Mouse (Mus musculus) forebrain, embryonic 14.5 days (tissue): ENCODE data around the gene Nrf1. TPM values are rescaled to one million over a fixed set of nuclear protein-coding genes. Genes with fewer than 3 reads are reported as not detected.
A peak's percentile ranks its signal among the peaks of the same experiment; 100 is the strongest.

Source experiments
- ATAC-seq: fragments of 200-750 bp; cut with Nextera tagmentation; 2 replicates; pipeline ENCODE4 v1.8.0; 2017; ENCODE audit warnings: mild to moderate bottlenecking, moderate library complexity
- DNase-seq: peaks from one replicate; pipeline ENCODE4 v3.0.0-alpha.2; 2015; ENCODE audit warnings: low spot score
- H3K27ac ChIP-seq: fragments of 300-500 bp; sonication (generic); 2 replicates; pipeline ENCODE4 v1.5.1; 2014; ENCODE audit warnings: low read depth, mild to moderate bottlenecking, control low read depth, low read length, moderate library complexity
- H3K27me3 ChIP-seq: fragments of 300-500 bp; sonication (generic); replicated peaks from 2 replicates; pipeline ENCODE4 v1.6.1; 2014; ENCODE audit warnings: low read length, control low read depth, mixed read lengths; ENCODE audit not compliant: control insufficient read depth, insufficient read depth
- H3K36me3 ChIP-seq: fragments of 300-500 bp; sonication (generic); 2 replicates; pipeline ENCODE4 v1.6.1; 2014; ENCODE audit warnings: low read length, control low read depth; ENCODE audit not compliant: control insufficient read depth, insufficient read depth
- H3K4me1 ChIP-seq: fragments of 300-500 bp; sonication (generic); 2 replicates; pipeline ENCODE4 v1.6.1; 2014; ENCODE audit warnings: antibody characterized with exemption, low read length, control low read depth; ENCODE audit not compliant: control insufficient read depth, insufficient read depth
- H3K4me2 ChIP-seq: fragments of 300-500 bp; sonication (generic); 2 replicates; pipeline ENCODE4 v1.6.1; 2014; ENCODE audit warnings: mild to moderate bottlenecking, control low read depth, low read length
- H3K4me3 ChIP-seq: fragments of 300-500 bp; sonication (generic); 2 replicates; pipeline ENCODE4 v1.5.1; 2014; ENCODE audit warnings: low read depth, low read length, control low read depth
- H3K9ac ChIP-seq: fragments of 300-500 bp; sonication (generic); 2 replicates; pipeline ENCODE4 v1.6.1; 2014; ENCODE audit warnings: mild to moderate bottlenecking, low read length, control low read depth, moderate library complexity
- H3K9me3 ChIP-seq: fragments of 300-500 bp; sonication (generic); replicated peaks from 2 replicates; pipeline ENCODE4 v1.6.1; 2016; ENCODE audit warnings: low read length, control low read depth, mixed read lengths; ENCODE audit not compliant: control insufficient read depth
- WGBS: fragments of 180-500 bp; shearing (Covaris S2); extraction: QIAGEN DNeasy Blood & Tissue Kit; methylation state at CpG from one replicate; pipeline ENCODE4 v1.1.7; 2014; 5-methylcytosine and 5-hydroxymethylcytosine counted together
- polyA plus RNA-seq: library from polyadenylated mRNA; unstranded; fragments of >200 nt; fragmentation: Nextera tagmentation; extraction: Ambion mirVana; gene quantifications from 2 replicates; pipeline ENCODE4 v1.2.1, GENCODE M21; 2014

The Nrf1 gene
- polyA plus RNA-seq, 1 experiment from 2014 or later, result 48.7 TPM

DNA sequence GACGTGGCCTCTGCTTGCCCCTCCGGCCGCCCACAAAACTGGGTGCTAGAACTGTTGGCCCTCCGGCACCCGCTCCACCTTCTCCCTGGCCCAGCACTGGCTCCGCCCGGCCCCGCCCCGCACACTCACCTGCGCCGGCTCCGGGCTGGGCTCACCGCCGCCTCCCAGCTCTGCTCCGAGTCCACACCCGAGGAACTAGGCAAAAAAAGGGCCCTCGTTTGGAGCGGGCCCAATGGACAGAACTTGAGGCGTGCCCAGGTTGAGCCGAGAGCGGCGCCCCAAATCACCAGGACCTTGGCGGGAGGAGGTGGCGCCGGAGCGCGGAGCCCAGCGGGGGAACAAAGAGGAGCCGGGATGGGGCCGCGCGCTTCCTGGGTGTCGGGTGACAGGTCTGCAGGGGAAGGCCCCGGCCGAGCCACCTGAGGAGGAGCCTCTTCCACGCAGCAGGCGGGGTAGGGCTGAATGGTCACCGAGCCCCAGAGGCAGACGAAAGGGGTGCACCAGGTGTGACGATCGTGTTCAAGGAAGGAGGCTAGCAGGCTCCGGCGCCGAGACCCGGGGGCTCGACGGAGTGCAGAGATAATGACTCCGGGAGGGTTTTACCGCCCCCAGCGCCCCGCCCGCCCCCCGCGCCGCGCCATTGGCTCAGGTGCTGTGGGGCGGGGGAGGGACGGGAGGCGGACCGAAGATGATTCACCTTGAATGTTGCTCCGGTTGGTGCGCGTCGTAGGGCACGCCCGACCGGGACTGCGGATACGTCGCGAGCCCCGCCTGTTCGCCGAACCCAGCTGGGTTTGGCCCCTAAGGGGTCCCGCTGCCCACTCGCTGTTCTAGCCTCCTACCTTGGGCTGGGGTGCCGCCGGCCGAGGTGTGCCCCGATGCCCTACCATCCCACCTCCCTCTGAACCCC, 126.0 kb downstream of the Nrf1 start:
- Histone ChIP-seq H3K4me3 (peak overlapping the region; percentile 19), H3K36me3 (no peaks in the 10 kb centered on the region), H3K27ac (no peak overlapping the region), H3K9me3 (peaks cover 1% of the 10 kb centered on the region; the same call in 1 of the 2 replicates), H3K4me1 (peaks cover 7% of the 10 kb centered on the region; the same call in 1 of the 2 replicates), H3K4me2 (peak overlapping the region; percentile 36), H3K27me3 (peaks cover 89% of the 10 kb centered on the region), H3K9ac (no peak overlapping the region)
- no peak for DNase-seq
- under 1% methylated on average over 77 of the region's 80 CpGs for WGBS
- no peak; the same call in 1 of the 2 replicates for ATAC-seq

DNA sequence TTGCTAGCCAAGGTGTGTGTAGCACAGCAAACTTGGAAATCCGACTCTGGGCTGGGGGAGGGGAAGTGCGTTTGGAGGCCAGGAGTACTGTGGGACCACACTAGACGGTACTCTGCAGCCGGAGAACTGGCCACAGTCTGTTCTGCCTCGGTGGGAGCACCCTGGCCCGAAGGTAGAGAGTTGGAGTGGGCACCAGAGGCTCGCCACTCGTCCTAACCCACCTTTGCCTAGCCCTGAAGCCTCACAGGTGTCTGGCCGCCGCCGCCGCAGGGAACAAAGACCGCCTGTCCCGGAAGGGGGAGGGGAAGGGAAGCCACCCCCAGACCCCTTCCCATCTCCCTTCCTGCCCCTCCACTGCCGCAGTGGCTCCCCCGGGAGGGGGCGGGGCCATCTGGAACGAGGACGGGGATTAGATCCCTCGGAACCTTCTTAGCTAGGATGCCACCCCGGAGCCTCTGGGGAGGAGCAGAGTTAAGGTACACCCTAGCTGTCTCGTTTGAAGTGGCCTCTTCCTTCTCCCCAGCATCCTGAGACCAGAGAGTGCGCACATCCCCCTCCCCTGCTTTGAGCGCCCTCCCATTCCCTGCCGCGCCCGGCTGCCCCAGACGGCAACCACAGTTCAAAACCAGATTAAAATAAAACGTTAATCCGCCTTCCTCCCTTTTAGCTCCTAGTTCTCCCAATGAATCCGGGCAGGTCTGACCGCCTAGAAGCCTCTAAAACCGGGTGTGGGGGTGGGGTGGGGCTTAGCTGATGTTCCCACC, 126.9 kb downstream of the Nrf1 start:
- Histone ChIP-seq H3K4me3 (peak overlapping the region; percentile 19; the same call in 1 of the 2 replicates), H3K9me3 (peaks cover 4% of the 10 kb centered on the region; the same call in 1 of the 2 replicates), H3K9ac (no peak overlapping the region), H3K36me3 (no peaks in the 10 kb centered on the region), H3K4me1 (peaks cover 7% of the 10 kb centered on the region; the same call in 1 of the 2 replicates), H3K4me2 (peak overlapping the region; percentile 36), H3K27me3 (peaks cover 97% of the 10 kb centered on the region), H3K27ac (no peak overlapping the region)
- DNase-seq (no peak), ATAC-seq (no peak)
- under 1% methylated on average over 32 of the region's 33 CpGs for WGBS

DNA sequence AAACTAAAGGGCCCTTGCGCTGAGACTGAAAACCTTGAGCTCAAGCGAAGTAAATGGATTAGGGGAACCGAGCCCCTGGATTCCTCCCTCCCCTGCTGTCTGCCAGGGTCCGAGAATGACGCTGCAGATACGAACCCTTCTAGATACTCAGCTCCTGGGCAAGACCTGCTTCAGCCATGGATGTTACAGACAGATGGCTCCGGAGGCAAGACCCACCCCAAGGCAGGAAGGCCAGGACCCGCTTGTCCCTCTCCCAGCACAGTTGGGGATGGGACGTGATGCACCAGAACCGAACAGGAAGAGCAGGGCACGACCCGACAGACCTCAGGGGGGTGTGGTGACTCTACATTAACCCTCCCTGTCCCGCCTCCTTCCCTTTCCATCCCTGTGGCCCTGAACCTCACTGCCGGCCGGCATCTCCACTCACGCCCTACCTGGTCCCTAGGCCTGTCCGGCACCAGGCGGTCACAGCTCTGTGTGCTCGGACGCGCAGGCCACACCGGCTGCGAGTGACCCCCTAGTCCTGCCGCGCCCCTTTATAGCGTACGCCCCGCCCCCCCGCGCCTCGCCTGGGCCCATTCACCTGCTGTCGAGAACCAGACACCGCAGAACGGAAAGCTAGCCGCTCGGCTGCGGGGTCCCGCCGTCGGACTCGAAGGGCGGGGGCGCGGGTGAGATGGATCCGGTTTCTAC, 127.6 kb downstream of the Nrf1 start:
- Histone ChIP-seq H3K9me3 (peaks cover 4% of the 10 kb centered on the region; the same call in 1 of the 2 replicates), H3K36me3 (no peaks in the 10 kb centered on the region), H3K4me3 (peak overlapping the region; percentile 13), H3K27me3 (peaks cover 97% of the 10 kb centered on the region), H3K4me1 (peaks cover 7% of the 10 kb centered on the region; the same call in 1 of the 2 replicates), H3K9ac (0 out of 2 replicates have a peak overlapping the region, but pooled peaks have one; percentile 25), H3K4me2 (peak overlapping the region; percentile 29), H3K27ac (no peak overlapping the region)
- under 1% methylated on average over 44 of the region's 45 CpGs for WGBS
- ATAC-seq (no peak), DNase-seq (no peak)

DNA sequence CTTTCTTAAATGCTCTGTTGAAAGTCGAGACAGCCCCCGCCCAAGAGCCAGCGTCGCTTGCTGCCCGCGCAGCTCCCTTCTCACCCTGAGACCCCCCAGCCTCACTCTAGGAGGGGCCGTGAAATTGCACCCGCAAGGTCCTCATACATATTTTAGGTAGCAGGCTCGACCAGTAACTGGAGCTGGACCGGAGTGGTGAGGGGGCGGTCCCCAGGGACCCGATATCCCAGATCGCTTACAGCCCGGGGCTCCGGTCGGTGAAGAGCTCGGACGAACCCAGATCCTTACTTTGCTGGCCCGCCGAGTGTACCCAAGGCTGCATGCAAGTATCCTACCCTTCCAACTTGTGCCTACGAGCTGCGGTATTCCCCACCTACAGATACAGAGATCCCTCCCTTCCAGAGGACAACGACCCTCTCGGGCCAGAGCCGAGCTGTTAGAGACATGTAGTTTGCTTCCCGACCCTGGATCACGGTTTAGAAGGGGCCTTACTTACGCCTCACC, 128.2 kb downstream of the Nrf1 start:
- Histone ChIP-seq H3K4me3 (peak overlapping the region; percentile 13), H3K4me2 (peak overlapping the region; percentile 29), H3K36me3 (no peaks in the 10 kb centered on the region), H3K4me1 (peaks cover 7% of the 10 kb centered on the region; the same call in 1 of the 2 replicates), H3K9ac (no peak overlapping the region), H3K9me3 (peaks cover 4% of the 10 kb centered on the region; the same call in 1 of the 2 replicates), H3K27ac (no peak overlapping the region), H3K27me3 (peaks cover 97% of the 10 kb centered on the region)
- ATAC-seq, result no peak; the same call in 1 of the 2 replicates
- DNase-seq, result no peak
- WGBS, result under 1% methylated on average over 27 of the region's 28 CpGs

DNA sequence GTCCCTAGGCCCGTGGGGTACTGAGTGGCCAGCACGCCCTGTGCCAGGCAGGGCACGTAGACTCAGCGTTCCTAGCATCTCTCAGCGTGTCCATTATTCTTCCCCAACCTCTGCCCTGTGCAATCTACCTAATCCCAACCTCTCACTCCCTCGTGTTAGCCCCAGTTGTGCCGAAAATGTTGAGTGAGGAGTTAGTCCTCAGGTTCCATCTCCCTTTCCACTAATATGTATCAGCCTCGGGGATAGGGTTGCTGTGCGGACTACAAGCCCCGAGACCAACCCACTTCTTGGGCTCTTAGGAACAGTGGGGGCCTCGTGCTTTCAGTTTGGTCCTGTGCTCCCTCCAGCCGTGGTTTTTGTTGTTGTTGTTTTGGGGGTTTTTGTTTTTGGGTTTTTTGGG, 128.7 kb downstream of the Nrf1 start:
- DNase-seq, result no peak
- no peak overlapping the region for H3K27ac ChIP-seq
- peaks cover 7% of the 10 kb centered on the region; the same call in 1 of the 2 replicates for H3K4me1 ChIP-seq
- H3K4me2 ChIP-seq, result no peak overlapping the region
- no peak for ATAC-seq
- peaks cover 4% of the 10 kb centered on the region; the same call in 1 of the 2 replicates for H3K9me3 ChIP-seq
- 2% methylated on average over 12 of the region's 12 CpGs for WGBS
- H3K27me3 ChIP-seq, result peaks cover 97% of the 10 kb centered on the region
- no peaks in the 10 kb centered on the region for H3K36me3 ChIP-seq
- no peak overlapping the region for H3K4me3 ChIP-seq
- no peak overlapping the region for H3K9ac ChIP-seq

DNA sequence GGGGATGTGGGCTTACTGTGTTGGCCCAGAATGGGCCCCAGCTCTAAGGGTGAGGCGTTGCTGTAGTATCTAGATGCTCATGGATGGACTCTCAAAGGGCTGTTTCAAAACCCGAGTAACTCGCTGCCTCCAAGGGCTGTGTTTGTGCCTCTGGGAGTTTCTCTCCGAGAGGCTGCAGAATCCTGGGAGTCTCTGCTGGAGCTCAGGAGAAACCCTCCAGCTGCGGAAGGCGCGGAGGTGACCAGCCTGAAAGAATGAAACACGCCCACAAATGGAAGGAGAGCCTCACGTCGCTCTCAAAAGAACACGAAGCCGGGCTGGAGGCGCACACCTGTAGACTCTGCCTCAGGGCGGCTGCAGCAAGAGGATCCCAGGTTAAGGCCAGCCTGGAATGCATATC, 129.5 kb downstream of the Nrf1 start:
- H3K9ac ChIP-seq, result no peak overlapping the region
- peaks cover 7% of the 10 kb centered on the region; the same call in 1 of the 2 replicates for H3K4me1 ChIP-seq
- WGBS, result 2% methylated on average over 14 of the region's 14 CpGs
- peaks cover 90% of the 10 kb centered on the region for H3K27me3 ChIP-seq
- no peaks in the 10 kb centered on the region for H3K36me3 ChIP-seq
- no peak overlapping the region for H3K4me3 ChIP-seq
- no peak for ATAC-seq
- peaks cover 4% of the 10 kb centered on the region; the same call in 1 of the 2 replicates for H3K9me3 ChIP-seq
- DNase-seq, result no peak
- H3K27ac ChIP-seq, result no peak overlapping the region
- no peak overlapping the region for H3K4me2 ChIP-seq

DNA sequence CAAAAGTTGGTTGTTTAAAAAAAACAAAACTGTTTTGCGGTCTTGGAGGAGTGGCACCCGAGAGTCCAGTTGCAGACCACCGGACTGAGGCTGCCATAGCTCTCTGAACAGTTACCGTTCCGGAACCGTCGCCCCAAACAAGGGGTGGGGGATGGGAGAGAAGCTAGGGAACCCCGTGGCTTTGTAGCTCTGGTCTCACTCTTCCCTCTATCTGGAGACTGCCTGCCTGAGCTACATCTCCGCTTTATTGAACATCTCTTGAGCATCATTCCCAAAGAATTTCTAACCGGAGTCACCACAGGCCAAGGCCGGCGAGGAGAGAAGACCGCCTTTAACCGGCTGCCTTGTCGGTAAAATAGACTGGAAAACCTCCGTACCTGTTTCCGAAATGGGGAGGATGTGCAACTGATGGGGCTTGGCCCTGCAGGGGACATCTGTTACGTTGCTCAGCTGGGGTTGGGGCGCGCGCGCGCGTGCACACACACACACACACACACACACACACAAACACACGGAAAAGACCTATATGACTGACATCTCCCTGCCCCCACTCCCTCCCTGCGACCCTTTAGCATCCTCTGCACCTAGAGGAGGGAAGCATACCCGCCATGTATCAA, 130.3 kb downstream of the Nrf1 start:
- ATAC-seq (no peak), DNase-seq (no peak)
- H3K36me3 ChIP-seq, result no peaks in the 10 kb centered on the region
- H3K4me3 ChIP-seq, result no peak overlapping the region
- no peak overlapping the region for H3K27ac ChIP-seq
- no peak overlapping the region for H3K9ac ChIP-seq
- H3K4me1 ChIP-seq, result peaks cover 7% of the 10 kb centered on the region; the same call in 1 of the 2 replicates
- H3K4me2 ChIP-seq, result no peak overlapping the region
- WGBS, result 2% methylated on average over 27 of the region's 27 CpGs
- H3K27me3 ChIP-seq, result peaks cover 82% of the 10 kb centered on the region
- H3K9me3 ChIP-seq, result peaks cover 4% of the 10 kb centered on the region; the same call in 1 of the 2 replicates

DNA sequence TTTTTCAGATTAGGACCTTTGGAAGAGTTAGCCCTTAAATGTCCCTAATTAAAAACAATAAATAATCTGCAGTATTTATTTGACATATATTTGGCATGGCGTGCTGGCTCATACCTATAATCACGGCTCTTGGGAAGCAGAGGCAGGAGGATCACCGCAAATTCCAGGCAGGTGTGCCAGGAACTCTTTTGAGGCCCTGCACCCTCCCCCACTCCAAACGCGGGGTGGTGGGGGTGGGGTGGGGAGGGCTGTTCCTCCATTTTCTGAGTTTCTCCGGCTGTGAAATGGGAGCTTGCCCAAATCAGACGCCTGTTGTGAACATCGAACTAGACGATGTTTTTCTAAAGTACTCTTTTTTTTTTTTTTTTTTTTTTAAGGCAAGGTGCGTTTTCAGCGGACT, 131.3 kb downstream of the Nrf1 start:
- peaks cover 2% of the 10 kb centered on the region; the same call in 1 of the 2 replicates for H3K4me1 ChIP-seq
- H3K4me3 ChIP-seq, result no peak overlapping the region
- DNase-seq (no peak), ATAC-seq (no peak)
- H3K27me3 ChIP-seq, result peaks cover 73% of the 10 kb centered on the region
- H3K4me2 ChIP-seq, result no peak overlapping the region
- 19% methylated on average over 11 of the region's 11 CpGs for WGBS
- H3K27ac ChIP-seq, result no peak overlapping the region
- peaks cover 4% of the 10 kb centered on the region; the same call in 1 of the 2 replicates for H3K9me3 ChIP-seq
- H3K36me3 ChIP-seq, result no peaks in the 10 kb centered on the region
- H3K9ac ChIP-seq, result no peak overlapping the region
